Mouse (Mus musculus): ENCODE measurements around the gene Snx1.
A peak's percentile ranks its signal among the peaks of the same experiment; 100 is the strongest.

Snx1 gene

DNA sequence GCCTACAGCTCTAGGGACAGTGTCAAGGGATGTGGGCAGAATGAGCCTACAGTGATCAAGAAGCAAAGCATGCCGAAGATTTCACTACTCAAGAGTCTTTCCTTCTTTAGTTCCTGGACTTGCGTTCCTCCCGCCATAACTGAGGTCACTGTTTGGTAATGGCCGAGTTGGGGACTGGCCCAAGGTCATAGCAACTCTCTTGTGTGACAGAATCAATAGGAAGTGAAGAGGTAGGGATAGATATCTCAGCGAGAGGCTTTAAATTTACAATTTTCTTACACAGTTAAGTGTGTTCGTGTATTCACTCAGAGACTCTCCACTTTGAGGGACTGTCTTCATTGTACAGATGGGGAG is 783 bp upstream of the Snx1 start:
- DNase-seq (ENCODE audit: low spot score in 2 of 2) = no peak

DNA sequence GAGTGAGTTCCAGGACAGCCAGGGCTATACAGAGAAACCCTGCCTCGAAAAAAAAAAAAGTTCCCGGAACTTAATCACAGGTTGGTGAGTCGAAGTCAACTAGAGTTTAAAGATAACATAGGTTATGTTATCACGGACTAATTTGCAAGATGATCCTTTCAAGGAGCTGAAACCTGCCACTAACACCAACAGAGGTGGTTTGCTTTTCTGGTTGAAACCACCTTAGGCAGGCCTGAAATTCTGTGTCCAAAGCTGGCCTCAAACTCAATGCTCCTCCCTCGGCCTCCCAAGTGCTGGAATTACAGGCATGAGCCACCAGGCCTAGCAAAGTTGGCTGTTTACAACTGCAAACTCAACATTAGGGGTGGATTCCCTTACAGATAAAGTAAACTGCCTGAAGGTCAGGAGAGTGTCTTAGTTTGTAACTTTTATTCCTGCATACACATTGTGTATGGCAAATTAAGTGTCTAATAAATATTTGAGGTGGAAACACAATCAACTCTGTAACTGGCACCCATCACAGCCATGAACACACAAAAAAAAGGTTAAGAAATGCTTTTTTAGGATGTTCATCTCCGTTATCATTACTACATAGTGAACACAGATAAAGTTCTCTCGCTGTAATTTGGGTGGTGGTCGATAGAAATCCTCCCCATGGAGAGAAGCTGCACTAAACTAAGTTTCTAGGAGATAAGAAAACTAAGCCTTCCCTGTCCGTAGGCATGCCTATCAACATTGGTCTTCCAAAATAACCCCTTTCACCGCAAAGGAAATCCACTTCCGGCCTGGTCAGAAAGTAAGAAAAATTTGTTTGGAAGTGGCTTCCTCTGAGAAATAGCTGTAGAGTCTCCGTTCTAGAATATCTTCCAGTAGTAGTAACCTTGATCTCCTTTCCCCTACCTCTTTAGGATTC is 588 bp downstream of the Snx1 start:
- no peak for DNase-seq (ENCODE audit: low spot score in 2 of 2)

DNA sequence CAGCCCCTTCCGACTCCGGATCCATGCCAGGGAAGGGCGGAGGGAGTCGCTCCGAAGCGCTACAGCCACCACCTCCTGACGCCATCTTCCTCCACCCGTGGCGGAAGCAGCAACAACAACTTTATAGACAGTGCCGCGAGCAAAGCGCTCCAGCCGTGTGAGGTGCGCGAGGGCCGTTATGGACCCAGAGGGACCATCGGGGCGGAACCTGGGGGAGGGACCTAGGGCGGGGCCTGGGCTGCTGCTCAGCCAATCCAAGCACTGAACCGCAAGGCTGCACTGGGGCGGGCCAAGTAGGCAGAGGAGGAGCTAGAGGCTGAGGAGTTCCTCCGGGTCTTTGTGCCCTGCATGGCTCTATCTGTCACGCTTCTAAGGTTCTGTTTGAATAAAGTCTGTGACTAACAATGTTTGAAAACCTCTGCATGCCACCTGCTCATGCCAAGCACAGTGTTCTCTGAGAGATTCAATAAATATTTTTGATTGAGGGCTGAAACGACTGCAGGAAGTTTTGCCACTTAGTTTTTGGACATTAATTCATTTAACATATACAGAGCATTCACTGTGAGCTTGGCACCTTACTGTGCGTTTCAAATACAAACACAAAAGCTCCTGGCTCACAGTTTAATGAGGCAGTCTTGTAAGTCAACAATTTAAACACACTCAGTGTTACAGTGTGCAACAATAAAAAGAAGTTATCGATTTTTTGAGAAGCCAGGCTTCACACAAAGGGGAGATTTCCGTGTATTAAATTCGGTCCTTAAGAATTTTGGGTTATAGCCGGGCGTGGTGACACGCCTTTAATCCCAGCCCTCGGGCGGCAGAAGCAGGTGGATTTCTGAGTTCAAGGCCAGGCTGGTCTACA is 1.5 kb downstream of the Snx1 start:
- peak; percentile 90 to 96 for DNase-seq (ENCODE audit: low spot score in 2 of 2)

DNA sequence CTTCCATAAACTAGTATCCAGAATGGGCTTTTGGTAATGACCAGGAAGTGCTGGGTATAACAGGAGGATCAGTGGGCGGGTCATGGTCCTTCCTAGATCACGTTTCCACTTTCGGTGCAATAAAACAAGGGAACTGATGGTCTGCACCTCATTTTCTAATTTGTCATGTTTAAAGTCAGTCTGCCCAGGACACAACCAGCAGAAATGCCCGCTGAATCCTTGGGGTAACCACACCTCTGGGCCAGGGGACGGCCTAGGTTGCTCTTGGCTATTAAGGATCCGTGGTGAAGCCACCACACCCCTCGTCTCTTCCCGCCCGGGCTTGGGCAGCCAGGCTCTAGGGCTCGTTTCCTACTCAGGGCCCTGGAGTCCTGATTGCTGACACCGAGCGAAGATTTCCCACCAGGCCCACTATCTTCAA is 2.3 kb downstream of the Snx1 start:
- no peak for DNase-seq (ENCODE audit: low spot score in 2 of 2)

DNA sequence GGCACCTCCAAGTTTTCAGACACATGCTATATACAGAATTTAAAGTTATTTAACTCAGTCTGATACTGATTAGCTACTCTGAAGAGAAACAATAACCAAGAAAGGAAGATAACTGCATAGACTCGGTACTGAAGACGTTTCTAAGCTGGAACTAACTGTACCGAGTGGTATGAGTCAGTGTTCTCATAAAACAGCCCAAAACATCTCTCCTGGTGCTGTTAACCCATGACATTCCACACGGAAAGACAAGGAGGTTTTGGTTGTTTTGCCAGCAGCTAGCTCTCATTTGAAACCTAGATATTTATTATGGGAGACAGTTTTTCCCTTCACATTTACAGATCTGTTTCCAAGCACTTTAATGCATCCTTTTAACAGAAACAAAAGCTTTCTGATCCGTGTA is 2.7 kb downstream of the Snx1 start:
- no peak for DNase-seq (ENCODE audit: low spot score in 2 of 2)

DNA sequence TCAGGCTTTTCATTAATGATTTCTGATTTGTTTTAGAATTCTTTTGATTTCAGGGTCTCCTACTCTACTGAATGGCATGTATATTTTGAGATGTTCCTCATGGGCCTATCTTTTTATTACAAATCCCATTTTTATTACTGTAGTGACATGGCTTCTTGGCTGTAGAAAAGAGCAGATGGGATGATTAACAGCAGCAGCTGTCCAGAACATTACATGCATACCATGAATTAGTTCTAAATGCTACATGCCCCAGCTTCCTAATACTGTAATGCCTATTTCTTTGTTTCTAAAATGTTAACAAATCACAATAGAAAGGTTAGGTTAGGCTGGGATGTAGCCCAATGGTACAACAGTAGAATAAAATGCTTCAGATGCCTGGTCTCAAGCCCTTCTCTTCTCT is 5.0 kb downstream of the Snx1 start:
- DNase-seq (ENCODE audit: low spot score in 2 of 2) = no peak

DNA sequence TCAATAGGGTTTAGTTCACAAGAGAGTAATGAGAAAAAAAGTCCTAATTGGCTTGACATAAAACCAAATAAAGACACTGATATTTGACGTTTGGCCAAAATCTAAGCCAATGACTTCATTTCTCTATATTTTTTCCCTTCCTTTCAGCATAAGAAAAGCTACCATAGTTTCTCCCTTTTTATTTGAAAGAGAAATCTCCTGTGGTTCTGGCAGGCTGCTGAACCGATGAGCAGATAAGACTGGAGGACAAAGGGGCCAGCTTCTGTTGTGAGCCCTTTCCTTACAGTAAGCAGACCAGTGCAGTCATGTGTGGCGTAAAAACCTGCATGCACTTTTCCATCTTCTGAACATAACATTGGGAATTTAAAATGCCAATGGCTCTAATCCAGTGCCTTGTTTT is 5.4 kb downstream of the Snx1 start:
- no peak for DNase-seq (ENCODE audit: low spot score in 2 of 2)

DNA sequence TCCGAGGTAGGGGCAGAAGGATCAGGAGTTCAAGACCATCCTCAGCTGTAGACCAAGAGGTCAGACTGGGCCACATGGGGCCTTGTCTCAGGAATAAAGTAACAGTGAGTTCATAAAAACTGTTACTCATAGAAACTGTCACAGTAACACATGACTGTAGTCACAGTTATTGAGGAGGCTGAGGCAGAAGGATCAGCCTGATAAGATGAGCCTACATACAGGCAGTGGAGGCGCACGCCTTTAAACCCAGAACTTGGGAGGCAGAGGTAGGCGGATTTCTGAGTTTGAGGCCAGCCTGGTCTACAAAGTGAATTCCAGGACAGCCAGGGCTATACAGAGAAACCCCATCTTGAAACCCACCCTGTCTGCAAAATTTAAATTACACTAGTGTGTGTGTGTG is 6.3 kb downstream of the Snx1 start:
- no peak for DNase-seq (ENCODE audit: low spot score in 2 of 2)

DNA sequence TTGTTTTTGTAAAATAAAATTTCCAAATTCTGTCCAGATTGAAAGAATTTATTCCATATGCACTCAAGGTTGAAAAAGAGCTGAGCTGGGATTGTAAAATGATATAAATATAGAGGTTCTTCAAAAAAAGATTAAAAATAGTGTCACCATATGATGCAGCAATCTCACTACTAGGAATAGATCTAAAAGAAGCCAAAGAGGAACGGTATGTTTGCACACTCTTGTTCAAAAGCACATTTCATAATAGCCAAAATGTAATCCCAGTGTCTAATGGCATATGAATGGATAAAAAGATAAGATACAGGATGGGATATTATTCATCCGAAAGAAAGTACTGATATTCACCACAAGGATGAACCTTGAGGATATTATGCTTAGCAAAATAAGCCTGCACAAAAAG is 6.9 kb downstream of the Snx1 start:
- no peak for DNase-seq (ENCODE audit: low spot score in 2 of 2)

DNA sequence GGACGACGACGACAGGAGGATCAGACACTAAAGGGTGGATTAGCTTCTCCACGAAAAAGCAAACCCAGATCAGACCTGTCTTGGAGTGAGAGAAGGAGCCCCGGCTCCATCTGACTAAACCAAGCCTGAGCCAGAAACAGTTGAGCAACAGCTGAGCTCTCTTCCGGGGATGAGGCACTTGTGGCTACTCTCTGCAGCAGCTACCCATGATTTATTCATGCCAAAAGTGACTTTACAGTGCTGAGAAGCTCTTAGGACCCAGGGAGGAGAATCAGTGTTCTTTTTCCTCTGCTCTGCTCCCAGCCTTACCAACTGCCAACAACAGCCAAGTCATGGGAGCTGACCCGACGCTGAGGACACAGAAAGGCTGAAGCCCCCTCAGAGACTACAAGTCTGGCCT is 9.5 kb downstream of the Snx1 start:
- DNase-seq (ENCODE audit: low spot score in 2 of 2) = no peak

DNA sequence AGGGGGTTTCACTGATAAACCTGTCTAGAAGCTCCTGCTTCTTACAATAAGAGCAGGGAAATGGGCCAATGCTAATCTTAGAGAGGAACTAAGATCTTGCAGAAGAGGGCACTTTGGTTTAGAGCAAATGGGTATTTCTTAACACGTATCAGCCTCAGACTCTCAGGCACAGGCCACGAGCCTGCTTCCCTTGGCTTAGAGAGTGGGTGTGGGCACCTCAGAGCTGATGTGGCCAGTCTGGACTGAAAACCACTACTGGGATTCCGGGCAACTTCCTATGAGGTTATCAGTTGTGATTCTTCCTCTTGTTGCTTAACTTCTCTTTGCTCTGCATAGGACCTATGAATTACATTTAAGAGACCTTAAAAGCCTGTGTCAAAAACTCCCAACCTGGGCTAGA is 12.0 kb downstream of the Snx1 start:
- no peak for DNase-seq (ENCODE audit: low spot score in 2 of 2)

DNA sequence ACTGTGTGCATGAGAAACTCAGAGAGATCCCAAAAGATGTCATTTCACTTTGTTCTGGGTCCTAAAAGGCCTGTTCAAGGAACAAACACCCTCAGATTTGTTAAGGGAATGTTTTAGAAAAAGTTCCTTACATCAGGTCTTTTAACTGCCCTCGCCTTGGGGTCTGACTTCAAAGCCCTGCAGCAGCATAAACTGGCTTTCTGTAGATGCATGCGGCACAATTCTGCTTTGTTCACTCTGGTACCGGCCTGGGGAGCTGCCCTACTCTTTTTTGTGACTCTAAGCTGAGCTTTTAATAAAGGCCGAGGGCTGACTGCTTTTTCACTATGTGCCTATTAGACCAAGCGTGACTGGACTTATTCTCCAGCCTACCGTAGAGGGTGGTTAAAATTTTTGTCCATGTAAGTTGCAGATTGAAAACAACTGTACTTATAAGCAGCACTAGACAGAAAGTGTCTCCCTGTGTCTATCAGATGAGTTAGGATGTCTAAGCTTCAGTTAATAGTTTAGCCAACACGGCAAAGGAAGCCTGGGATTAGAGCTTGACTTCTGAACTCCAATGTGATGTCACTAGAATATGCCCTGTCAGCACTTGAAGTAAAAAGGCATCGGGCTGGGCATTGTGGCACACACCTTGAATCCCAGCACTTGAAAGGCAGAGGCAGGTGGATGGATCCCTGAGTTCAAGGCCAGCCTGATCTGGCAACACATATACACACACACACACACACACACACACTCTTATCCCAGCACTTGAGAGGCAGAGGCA is 15.6 kb downstream of the Snx1 start:
- no peak for DNase-seq (ENCODE audit: low spot score in 2 of 2)

DNA sequence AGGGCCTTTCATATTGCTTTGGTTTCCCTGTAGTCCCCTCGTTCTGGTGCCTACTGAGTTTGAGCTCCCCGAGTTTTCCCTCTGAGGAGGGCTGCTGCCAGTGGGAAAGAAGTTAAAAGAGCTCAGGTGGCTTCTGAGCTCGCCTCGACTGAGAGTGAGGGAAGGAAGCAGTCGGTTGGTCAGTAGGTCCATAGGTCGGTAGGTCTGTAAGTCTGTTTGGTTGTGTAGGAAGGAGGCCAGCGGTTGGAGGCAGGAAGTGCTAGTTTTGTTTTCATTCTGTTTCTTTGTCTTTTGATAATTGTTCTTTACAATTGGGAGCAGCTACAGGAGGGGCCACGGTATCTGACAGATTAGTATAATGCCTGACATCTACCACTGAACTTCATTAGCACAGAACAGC is 16.3 kb downstream of the Snx1 start:
- no peak for DNase-seq (ENCODE audit: low spot score in 2 of 2)

DNA sequence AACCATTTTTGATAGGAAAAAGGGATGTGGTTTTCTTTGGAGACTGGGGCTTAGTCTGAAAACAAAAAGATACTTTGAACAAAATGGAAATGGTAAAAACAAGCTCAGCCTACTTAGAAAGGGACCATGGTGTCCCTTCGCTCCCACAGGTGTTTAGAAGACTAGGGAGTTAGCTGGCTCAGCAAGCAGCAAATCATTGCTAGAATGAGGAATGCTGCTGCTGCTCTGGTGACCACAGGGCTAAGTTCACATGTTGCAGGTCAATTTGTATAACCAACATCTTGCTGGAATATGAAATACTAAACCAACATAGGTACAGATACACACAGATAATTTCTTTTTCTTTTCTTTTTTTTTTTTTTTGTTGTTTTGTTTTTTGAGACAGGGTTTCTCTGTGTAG is 16.8 kb downstream of the Snx1 start:
- DNase-seq (ENCODE audit: low spot score in 2 of 2) = no peak

DNA sequence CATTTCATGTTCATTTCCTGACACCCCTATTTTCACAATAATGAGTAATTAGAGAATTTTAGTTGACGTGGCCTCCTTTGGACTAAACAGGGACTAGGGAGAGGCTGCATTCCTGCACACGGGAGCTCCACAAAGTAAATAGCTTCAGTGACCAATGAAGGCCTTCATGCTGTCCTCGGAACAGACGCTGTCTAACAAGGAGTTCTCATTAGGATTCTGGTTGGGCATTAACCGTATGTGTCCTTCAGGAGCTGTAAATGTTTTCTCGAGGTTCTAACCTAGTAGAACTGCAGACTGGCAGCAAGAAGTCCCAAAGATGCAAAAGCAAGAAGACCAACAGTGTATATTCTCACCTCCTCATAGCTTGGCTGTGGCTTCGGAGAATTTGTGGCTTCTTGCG is 21.2 kb downstream of the Snx1 start:
- DNase-seq (ENCODE audit: low spot score in 2 of 2) = no peak

DNA sequence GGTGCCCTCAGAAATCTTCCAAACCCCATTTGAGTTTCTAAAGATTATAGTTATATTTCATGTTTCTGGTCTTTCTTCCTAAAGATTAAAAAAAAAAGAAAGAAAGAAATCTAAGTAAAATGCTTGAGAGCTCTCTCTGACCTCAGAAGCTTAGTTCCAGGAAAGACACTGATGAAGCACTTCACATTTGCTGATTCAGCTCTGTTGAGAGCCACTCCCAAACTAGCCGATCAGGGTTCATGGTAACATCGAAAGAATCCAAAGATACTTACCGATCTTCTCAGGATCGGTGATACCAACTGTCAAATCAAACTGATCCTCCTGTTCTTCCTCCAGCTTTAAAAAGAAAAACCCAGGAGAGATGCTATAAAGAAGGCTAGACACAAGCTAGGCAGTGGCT is 21.8 kb downstream of the Snx1 start:
- no peak for DNase-seq (ENCODE audit: low spot score in 2 of 2)

DNA sequence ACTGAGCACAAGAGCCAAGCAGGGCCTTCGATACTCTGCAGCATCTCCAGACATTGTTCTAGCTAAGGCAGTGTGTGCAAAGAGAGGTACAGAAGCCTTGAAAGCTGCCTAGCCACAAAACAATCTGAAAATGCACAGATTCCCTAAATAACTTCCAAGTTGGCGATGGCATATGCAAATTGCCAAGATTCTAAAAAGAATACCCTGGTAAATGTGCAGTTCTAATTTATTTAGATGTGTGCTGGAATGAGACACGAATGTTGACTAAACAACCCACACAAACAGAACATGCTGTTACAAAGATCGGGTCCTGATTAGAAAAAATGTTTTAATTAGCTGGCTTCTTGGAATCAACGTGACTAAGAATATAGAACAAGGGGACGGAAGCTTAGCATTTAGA is 23.7 kb downstream of the Snx1 start:
- DNase-seq (ENCODE audit: low spot score in 2 of 2) = peak in 1 of 2 experiments; percentile 32

DNA sequence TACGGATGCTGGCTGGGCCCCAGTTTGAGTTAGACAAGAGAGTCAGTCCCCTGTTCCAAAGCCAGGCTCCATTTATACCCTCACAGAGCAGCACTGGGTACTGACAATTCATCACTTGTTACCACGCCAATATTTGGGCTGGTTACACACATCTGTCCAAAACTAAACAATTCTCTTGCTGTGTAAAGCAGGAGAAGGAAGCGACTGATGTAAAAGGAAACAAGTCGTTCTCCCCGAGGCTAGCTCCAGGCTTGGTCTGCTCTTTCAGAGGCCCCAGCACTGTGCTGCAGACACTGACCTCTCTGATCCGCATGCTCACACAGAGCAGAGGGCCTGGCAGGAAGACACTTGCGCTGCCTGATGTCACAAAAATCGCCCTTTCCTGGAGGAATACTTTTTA is 24.8 kb downstream of the Snx1 start:
- peak in 1 of 2 experiments; percentile 36 for DNase-seq (ENCODE audit: low spot score in 2 of 2)

DNA sequence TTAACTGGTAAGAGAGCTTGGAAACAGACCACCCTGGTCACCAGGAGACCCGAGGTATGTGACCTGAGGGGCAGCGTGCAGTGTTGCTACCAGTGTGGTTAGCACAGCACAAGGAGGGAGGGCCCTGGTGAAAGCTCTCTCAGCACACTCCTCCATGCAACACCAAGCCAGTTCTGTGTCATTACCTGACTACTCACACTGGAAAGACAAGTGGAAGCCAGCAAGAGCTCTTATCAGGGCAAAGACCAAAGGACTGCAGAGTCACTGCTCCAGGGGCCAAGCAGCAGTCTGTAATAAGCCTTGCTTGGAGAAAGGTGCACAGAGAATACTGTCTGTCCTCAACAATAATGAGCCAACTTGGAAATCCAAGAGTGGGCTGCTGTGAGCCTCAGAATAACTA is 33.7 kb downstream of the Snx1 start:
- DNase-seq (ENCODE audit: low spot score in 2 of 2) = no peak

DNA sequence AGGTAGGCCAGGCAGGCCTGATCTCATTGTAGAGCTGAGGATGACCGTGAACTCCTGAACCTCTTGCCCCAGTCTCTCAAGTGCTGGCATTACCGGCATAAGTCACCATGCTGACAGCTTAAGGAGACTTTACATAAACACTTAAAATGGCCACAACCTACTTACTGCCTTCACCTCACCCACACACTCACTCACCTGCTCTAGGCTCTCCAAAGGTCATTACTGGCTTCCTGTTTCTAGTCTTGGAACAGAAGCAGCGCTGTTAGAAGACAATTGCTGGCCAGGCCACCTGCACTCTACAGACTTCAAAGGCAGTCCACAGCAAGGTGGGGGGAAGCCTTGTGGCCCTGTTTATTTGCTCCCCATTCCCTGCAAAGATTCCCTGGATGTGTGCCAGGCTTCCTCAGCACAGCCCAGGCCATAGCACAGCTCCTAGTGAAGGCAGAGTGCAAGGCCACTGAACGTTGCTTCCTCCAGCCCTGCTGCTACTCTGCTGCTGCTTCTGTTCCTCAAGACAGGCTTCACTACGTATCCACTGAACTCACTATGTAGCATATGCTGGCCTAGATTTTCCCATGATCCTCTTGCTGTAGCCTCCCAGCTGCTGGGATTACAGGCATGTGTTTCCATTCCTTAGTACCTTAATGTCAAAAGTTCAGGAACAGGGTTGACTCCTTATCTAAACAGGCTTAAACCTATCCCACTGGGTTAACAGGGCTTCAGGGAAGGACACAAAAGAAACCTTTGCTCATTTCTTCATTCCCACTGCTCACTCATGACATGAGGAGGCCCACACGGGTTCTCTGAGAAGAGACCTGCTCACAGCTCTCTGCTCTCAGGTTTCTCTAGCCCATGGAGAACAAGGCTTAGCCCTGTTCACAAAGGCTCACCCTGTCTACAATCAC is 34.8 kb downstream of the Snx1 start:
- DNase-seq (ENCODE audit: low spot score in 2 of 2) = no peak

DNA sequence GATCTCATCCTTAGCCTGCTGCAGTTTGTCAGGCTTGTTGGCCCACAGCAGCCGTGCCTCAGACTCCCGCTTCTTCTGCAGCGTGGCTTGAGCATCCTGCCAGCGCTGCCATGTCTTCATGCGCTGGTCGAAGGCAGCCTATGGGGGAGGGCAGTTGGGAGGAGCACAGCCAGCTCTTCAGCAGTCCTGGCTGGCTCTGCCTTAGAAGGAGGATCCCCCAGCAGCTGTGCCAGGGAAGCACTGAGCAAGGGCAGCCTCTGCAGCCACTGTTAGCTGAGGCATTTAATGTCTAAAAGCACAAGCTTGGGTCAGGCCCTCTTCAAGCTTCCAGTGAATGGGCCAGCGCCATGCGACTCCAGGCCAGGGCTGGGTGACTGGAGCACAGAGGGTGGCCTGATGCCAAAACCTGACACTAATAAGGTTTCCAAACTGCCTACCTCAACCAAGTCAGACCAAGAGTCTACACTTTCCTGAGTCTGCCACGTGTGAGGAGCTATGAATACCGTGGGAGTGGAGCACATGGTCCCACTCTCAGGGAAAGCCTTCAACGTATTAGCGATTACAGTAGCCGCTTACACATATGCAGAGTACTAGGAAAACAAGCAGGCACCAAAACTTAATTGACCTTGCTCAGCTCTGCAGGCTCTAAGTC is 35.7 kb downstream of the Snx1 start:
- DNase-seq (ENCODE audit: low spot score in 2 of 2) = no peak
